Mouse (Mus musculus) stomach, postnatal 0 days (tissue): ENCODE data around the gene Xpnpep2.

ENCODE experiments used
- CTCF ChIP-seq: IDR thresholded peaks from 2 replicates; pipeline ENCODE4 v1.5.1; 2016; ENCODE audit warnings: antibody characterized with exemption, low read depth, mild to moderate bottlenecking, moderate library complexity
- EP300 ChIP-seq: optimal IDR thresholded peaks from 2 replicates; pipeline ENCODE3; 2016; ENCODE audit warnings: antibody characterized with exemption

DNA sequence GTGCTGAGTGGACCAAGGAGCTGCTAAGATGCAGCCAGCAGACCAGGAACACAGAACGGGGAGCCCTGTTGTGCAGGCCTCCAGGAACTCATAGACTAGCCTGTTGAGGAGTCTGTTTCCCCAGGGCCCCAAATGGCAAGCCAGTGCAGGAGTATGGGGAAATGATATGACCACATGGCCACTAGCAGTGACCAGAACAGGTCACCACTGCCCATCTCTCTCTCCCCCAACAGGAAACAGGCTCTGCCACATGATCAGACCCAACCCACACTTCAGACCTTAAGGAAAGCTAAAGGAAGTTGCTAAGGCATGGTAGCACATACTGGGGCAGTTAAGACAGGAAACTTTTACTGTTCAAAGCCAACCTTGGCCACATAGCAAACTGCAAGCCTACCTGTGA is 20.6 kb downstream of the Xpnpep2 start:
- no peak for TF ChIP-seq CTCF
- TF ChIP-seq EP300: no peak
